Mouse (Mus musculus) neutrophil, adult 5-6 weeks (primary cell): ENCODE measurements around the gene Gm45717. TPM values are rescaled to one million over a fixed set of nuclear protein-coding genes. Genes with fewer than 3 reads are reported as not detected.
A peak's percentile ranks its signal among the peaks of the same experiment; 100 is the strongest.

ENCODE experiments used
- ATAC-seq: fragments of 151-379, 151-347 bp; 2 replicates; pipeline ENCODE4 v1.8.0; 2017; ENCODE audit warnings: mild to moderate bottlenecking, moderate TSS enrichment; ENCODE audit not compliant: insufficient number of reproducible peaks, poor library complexity, low FRiP score, severe bottlenecking; ENCODE audit errors: extremely low read depth
- total RNA-seq: library from RNA; stranded (forward); fragments of 200-1000 nt; gene quantifications from 2 replicates; pipeline ENCODE4 v1.2.3, GENCODE M21; 2017

Gm45717 gene
- total RNA-seq, result not detected in 2 replicates

DNA sequence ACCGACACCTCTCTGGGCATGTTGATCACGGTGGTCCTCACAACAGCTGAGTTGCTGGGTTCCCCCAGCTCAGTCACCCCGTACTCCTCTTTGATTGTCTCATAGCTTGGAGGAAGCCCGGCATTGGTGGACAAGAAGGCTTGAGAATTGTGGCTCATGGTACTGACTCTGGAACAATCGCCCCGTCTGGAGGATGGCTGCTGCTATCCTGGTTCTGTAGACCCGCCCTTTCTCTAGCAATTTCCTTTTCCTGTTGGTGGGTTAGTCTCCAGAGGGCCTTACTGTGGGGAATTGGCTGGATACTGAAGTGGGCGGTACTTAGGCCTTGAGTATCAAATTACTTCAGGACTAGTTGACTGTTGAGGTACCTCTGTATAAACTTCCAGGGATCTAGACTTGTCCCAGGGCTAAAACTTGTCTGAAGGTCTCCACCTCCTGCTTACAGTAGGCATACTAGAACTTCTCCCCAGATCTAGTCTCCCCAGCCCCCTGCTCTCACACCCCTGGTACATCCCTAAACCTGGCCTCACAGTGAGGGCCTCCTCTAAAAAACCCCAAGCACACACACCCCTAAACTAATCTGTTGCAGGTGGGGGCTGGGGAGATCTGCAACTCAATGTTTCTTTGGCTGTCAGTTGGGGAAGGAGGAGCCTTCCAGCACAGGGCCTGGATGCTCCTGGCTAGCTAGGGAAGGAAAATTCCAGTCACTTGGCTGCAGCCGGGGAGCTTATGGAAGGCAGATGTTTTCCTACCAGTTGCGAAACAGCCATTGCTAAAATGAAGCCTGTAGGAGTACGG lies at the start of gene Gm45717, which contains the start of gene Ifitm2:
Gene Gm45717 (minus strand): TSS at position 180 of the 798 bp plus-strand sequence.
Gene Ifitm2 (minus strand): TSS at position 230 of the 798 bp plus-strand sequence.
- ATAC-seq, result peak; percentile 21; the same call in 1 of the 2 replicates

DNA sequence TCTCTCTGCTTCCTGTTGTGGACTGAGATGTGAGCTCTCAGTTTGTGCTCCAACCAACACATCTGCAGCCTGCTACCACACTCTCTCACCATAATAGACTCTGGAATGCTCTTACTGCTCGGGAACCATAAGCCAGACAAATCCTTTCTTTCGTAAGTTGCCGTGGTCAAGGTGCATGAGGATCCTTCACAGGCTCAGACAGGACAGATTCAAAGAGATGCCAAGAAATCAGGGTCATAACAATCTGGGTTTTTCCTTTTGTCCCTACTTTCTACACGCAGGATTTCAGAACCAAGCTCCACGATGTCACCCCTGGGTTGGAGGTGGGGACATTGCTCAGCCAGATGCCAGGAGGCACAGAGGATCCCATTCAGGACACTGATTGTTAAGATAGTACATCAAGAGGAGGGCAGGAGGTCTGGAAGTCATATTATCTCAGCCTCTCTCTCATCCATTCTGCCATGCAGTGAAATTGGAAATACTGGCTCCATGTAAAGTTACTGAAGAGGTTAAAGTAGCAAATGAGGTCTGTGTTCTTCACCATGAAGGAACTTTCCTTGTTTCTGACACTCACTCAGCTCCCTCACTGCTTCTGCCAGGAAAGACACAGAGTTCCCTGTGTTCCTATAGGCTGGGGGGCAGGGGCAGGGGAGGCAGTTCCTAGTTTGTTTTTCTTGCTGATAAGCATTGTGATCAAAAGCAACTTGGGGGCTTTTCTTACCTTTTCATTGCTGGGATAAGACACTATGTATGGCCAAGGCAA lies 47.7 kb upstream of the Gm45717 start:
- ATAC-seq, result no peak

DNA sequence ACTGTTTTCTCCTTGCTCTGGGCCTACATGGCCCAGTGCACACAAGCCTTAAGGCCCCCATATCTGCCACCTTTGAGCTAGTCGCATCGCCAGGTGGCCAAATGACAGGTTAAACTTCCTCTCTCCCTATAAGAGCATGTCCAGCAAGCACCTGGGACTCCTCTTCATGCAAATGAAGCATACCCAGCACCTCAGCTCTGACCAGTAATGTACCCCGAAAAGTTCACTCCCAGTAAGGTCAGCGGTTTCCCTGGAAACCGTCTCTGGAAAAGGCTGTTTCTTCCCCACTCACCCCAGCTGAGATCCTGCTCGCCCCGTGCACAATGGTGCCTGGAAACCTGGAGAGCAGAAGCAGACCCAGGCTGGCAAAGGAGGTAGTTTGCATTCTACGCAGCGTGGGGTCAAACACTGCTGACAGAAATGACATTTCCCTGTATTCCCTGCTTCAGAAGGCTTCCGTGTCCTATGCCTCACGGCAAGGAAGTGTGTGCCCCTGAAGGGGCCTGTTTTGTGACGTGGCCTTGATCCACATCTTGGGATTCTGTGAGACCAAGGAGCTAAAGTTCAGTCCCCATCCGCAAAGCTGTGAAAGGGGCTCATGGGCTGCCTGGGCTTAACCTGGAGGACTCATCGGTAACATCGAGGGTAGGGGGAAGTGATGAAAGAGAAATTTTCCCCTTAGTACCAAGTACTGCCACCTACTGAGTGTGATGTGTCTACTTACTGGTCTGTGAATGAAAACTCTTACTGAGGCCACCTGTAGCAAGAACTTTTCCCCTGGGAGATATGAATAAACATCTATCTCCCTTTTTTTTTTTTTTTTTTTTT lies 45.4 kb upstream of the Gm45717 start:
- no peak for ATAC-seq

DNA sequence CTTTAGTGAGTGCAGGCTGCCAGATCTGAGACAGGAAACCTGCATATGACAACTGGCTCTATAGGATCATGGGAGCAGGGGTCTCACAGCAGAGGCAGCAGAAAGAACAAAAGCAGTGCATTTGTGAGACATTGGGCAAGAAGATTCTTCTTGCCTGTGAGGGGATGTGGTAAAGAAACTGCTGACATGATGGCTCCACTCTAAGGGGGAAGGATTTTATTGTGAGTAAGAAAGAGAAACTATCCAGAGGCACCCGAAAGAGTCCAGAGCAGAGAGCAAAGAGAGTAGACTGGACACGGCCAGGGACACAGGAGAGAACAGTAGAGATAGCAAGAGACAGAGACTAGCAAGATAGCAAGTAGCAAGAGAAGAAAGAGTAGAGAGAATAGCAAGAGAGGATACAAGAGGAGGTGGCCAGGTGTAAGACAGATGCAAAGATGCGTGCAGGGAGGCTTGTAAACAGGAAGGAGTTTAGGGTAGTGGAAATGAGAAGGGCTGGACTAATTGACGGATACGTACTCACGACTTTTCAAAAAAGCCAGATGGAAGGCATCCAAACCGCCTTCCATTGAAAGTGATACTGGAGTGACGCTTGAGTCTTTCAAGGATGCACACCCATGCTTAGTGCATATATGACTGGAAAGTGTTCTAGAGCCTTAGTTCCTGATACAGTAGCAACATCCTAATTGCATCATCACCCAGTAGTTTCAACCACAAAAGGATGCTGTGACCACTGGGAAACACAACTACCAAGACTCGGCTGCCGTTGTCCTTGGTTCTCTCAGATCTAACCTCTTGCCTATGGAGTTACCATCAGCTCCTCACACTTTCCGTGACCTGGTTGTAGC lies 43.3 kb upstream of the Gm45717 start:
- ATAC-seq, result peak; percentile 88

DNA sequence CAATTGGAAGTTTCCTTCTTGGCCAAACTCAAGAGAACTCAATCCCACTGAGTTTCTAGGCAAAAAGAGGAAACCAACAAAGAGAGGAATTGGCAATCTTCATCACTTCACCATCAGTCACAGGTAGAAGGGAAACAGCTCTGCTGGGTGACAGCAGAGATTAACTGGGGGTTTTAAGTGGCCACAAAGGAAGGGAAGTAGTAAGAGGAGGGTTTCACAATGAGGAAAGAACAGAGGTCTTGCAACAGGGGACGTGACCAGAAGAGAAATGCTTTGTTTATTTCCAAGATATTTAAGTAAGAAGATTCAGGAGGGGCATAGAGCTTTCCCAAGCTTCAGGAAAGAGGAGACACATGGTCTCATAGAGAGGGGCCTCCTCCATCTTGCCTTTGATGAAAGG lies 42.1 kb upstream of the Gm45717 start:
- peak; percentile 60 for ATAC-seq

DNA sequence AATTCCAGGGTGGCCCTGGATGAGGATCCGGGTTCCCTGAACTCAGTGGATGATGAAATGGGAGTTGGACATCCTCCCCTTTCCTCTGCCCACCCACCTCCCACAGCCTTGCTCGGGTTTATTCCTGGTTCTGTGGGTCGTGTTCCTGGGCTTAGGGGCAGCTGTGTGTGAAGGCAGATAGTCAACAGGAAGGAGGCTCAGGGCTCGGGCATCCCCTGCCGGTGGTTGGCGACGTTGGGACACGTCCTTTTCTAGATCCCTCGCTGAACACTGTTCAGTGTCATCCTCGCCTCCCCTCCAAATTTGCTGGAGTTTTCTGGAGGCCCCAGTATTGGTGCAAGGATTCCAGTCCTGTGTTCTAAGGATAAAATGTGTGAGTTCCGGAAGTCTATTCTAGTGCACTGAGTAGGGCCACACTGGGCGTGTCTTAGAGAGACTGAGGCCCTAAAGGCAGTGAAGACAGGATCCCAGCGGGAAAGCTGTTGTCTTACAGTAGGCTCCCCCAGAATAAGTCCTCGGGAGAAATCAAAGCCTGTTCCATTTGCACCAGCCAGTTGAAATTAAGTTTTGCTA lies 35.5 kb upstream of the Gm45717 start:
- ATAC-seq, result peak; percentile 24; the same call in 1 of the 2 replicates

DNA sequence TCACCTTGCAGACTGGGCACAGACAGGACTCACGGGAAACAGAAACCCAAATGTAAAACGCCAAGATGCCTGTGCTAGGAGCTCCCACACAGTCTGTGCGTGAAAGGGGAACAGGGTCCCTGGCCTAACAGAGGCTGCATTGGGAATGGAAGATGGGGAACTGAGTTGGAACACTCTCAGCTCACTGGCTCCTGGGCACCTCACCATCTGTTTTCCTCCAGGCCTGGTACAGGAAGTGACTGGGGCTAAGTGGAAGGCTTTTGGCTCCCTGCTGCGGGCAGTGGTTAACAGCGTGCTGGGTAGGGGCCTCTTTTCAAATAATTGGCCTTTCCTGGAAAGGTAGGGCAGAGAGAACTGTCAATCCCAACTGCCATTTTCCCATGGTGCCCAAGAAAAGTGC lies 34.9 kb upstream of the Gm45717 start:
- ATAC-seq, result no peak

DNA sequence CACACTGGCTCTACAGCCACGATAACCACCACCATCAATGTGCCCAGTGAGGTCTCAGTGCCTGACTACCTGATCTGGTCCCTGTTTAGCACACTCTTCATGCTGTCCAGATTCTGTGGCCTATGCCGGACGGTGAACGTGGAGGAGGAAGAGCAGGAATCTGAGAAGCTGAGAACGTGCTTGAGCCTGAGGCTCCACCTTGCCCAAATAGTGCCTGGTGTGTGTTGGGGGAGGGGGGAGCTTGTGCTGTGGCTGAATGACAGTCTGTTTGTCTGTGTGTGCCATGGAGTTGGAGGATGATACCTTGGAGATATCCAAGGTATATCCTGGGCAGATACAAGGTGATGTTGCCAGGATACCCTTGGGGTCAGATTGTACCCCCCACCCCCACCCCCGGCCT lies 34.4 kb upstream of the Gm45717 start:
- no peak for ATAC-seq

DNA sequence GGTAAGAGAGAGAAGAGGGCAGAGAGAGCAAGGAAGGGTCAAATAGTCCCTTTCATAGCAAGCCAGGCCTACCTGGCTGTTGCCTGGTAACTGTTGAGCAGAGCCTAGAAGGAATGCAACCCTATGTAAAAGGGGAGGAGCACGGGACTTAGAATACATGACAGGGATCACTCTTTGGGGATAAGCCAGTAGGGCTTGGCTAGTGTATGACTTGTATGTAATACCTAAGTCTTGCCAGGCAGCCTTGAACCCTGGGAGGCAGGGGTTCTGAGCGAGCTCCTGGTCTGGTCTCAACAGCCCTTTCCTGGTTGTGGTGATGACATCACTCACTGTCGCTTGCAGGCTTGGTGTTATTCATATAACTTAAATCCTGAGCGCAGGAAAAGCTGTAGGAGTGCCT lies 33.3 kb upstream of the Gm45717 start:
- ATAC-seq, result no peak

DNA sequence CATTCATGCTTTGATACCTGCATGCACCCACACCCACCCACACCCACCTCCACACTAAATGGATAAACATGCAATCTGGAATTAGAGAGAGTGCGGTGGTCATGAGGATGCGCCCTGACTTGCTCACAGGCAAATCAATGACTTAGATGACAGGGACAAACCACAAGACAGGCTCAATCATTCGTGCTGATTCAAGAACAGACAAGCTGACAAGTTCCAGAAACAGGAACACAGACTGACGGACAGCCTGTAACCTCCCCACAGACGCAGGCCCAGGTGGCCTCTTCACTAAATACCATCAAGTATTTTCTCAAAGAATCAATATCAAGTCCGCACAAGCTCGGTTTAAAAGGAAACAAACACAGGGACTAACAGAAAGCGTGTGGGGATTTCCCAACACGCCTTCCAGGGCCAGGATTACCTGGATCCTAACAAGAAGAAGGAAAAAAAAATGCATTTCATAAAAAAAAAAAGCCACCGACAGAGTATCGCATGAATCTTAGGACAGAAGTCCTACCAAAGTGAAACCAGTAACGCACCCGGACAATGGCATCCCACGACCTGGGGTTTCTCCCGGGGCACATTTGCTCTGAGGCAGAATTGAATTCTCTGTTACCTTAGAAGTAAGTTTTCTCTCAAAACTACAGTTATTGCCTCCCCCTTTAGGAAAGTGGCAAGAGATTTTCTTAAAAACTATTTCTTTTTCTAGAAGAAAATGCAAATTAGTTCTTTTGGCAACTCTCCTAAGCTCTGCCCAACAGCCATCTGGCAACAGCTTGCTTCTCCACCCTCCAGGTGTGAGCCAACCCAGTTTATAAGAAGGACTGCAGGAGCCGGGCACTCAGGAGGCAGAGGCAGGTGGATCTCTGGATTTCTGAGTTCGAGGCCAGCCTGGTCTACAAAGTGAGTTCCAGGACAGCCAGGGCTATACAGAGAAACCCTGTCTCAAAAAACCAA lies 31.7 kb upstream of the Gm45717 start:
- no peak for ATAC-seq

DNA sequence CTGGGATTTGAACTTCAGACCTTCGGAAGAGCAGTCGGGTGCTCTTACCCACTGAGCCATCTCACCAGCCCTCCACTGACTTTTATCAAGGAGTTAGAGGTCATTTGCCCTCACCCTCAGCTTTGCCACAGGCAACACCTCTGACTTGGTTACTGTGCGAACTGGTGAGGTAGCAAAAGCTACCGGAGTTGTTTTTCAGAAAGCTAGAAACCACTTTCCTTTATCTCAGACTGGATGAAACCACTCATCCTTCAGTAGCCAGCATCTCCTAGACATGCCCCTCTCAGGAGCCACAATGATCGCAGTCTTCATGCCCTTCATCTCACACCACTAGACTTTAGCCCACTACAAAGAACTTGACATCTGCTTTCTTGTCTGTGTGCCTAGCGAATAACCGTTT lies 27.2 kb upstream of the Gm45717 start:
- no peak for ATAC-seq

DNA sequence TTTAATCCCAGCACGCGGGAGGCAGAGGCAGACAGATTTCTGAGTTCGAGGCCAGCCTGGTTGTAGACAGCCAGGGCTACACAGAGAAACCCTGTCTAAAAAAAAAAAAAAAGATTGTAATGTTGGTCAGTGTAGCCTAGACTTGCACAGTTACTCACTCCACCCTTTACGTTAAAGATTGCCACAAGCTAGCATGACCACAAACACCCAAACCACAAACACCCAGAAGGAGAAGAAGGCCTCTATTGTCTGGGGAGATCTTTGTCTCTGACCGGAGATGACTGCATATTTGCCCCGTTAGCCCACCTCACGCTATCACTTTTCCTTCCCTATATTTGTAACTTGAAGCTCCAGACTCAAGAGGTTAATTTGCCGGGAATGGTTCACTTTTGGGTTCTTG lies 26.0 kb upstream of the Gm45717 start:
- peak; percentile 88 for ATAC-seq

DNA sequence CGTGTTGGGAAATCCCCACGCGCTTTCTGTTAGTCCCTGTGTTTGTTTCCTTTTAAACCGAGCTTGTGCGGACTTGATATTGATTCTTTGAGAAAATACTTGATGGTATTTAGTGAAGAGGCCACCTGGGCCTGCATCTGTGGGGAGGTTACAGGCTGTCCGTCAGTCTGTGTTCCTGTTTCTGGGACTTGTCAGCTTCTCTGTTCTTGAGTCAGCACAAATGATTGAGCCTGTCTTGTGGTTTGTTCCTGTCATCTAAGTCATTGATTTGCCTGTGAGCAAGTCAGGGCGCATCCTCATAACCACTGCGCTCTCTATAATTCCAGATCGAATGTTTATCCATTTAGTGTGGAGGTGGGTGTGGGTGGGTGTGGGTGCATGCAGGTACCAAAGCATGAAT lies 21.0 kb upstream of the Gm45717 start:
- ATAC-seq, result peak; percentile 62

DNA sequence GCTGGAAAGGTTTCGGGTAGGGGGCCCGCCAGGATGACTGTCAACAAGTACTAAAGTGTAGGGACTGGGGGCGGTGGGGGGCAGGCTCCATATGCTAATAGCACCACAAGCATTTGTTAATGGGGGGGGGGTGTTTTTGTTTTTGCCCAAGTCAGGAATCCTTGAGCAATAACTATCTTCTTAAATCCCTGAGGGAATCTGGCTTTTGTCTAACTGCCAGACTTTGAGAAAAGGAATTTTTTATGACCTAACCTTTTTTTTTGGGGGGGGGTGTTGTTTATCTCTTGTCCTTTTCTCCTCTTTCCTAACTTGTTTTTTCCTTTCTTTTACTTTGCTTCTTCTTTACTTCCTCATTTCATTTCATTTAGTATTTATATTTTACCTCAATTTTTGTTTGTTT lies 19.7 kb upstream of the Gm45717 start:
- ATAC-seq, result no peak

DNA sequence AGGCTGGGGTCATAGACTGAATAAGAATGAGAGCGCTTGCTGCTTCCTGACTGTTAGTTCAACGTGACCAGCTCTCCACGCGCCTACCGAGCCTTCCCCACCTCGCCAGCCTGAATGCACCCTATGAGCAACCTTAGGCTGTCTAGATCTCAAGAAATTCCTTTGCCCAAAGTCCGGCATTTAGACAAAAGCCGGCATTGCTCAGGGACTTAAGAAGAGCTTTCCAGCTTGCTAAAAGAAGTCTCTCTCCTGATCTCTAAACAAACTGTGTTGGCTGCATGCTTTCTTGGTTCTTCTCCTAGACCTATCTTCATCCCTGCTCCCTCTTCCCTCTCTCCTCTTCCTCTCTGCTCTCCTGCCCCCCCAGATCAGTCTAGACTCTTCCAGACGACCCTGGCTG lies 19.2 kb upstream of the Gm45717 start:
- ATAC-seq, result no peak

DNA sequence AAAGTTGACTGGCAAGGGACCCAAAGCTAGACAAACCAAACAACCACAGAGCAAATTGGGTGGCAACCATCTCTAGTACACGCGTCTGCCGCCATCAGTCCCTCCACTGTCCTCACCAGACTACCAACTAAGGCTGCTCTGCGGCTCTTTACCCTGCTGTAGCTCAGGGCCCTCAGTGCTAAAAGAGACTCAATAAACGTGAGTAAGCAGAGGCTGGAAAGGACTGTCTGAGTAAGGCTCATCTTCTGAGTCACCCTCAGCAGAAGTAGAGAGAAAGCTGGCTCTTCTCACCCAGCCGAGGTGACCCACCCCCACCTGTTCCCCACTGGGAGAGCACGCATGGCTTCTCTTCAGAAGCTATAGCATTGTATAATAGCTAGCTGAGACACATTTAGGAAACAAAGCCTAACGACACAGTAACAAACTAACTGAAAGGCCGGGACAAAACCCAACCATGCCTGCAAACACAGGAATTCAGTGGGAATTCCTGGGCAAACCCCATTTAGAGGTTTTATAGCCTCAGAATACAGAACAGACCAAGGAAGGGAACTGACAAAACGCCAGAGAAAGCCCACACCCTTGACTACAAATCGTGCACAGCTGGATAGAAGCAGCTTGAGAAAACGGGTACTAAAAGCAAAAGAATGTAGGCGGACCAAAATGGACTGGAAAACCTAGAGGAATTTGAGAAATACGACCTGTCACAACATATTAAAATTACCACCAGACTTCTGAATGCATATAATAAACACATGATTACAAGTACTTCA lies 17.8 kb upstream of the Gm45717 start:
- ATAC-seq, result no peak
